Mouse (Mus musculus): ENCODE data around the gene Pgc. TPM values are rescaled to one million over a fixed set of nuclear protein-coding genes. Genes with fewer than 3 reads are reported as not detected.

Pgc gene
- polyA plus RNA-seq, 1 experiment from 2014 or later: not detected

DNA sequence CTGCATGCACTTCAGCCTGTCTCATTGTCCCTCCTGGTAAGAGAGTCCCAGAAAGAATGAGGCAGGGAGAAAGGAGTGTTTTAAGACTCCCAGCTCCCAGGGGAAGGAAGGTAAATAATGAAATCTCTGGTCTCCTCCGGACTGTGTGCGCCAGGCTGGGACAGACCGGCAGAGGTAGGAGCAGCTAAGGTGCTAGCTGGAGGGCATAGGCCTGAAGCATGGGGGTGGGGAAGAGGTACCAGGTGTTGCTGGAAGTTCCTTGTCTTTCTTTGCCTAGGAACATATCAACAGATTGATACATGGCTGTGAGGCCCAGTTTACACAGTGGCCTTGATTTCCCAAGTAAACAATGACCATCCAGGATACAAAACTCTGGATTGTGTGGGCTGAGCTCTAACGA is 17.7 kb upstream of the Pgc start:
- Histone ChIP-seq H3K4me3 (replicated peaks) (no peak overlapping the region), H3K27ac (no peak overlapping the region), H3K36me3 (no peaks in the 10 kb centered on the region), H3K9me3 (no peaks in the 10 kb centered on the region), H3K9ac (replicated peaks) (0 out of 2 replicates have a peak overlapping the region, but pooled peaks have one; percentile 23), H3K4me2 (no peak overlapping the region), H3K27me3 (peaks cover 6% of the 10 kb centered on the region), H3K4me1 (replicated peaks) (0 out of 2 replicates have a peak, but pooled peaks cover 2% of the 10 kb centered on the region)
- no peak for ATAC-seq (ENCODE audit: insufficient number of reproducible peaks, insufficient read depth, low FRiP score, low TSS enrichment, low read depth)
- 86% methylated on average over 4 of the region's 4 CpGs for WGBS

DNA sequence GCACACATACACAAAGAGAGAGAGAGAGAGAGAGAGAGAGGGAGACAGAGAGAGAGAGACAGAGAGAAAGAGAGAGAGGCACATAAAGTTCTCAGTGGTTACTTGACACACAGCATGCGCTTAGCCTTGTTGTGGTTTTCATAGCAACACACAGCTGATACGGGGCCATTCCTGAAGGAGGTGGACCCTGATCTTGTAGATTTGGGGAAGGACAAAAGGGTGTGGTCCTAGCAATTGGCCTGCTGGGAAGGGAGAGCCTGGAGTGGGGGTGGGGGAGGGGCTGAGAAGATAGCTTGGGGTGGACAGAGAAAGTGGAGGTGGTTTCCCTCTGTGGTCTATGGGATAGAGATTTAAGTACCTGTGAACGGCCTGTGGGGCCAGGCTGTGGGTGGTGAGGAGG is 16.6 kb upstream of the Pgc start:
- Histone ChIP-seq H3K9me3 (no peaks in the 10 kb centered on the region), H3K9ac (replicated peaks) (no peak overlapping the region), H3K36me3 (no peaks in the 10 kb centered on the region), H3K4me2 (no peak overlapping the region), H3K4me1 (replicated peaks) (0 out of 2 replicates have a peak, but pooled peaks cover 2% of the 10 kb centered on the region), H3K27me3 (no peaks in the 10 kb centered on the region), H3K4me3 (replicated peaks) (no peak overlapping the region), H3K27ac (no peak overlapping the region)
- ATAC-seq (ENCODE audit: insufficient number of reproducible peaks, insufficient read depth, low FRiP score, low TSS enrichment, low read depth): no peak
- 57% methylated on average over 3 of the region's 3 CpGs for WGBS

DNA sequence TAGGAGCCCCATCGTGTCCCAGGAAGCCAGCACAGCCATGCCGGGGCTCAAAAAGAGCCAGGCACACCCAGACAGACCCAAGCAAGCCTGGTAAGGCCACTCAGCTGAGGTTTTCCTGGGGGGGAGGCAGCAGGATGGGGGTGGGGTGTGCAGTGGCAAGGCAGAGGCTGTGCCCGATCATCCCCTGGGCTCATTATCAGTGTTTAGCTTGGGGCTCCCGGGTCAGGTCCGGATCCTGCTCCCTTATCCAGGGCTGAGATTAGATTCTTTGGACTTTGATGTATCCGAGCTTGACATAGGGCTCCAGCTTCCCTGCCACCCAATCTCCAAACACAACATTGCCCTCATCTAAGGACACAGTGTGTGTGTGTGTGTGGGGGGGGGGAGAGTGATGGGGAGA is 14.8 kb upstream of the Pgc start:
- Histone ChIP-seq H3K36me3 (no peaks in the 10 kb centered on the region), H3K27me3 (no peaks in the 10 kb centered on the region; the same call in 1 of the 2 replicates), H3K4me2 (no peak overlapping the region), H3K4me1 (replicated peaks) (0 out of 2 replicates have a peak, but pooled peaks cover 2% of the 10 kb centered on the region), H3K4me3 (replicated peaks) (no peak overlapping the region), H3K9me3 (no peaks in the 10 kb centered on the region), H3K27ac (no peak overlapping the region), H3K9ac (replicated peaks) (no peak overlapping the region)
- WGBS: 64% methylated on average over 6 of the region's 6 CpGs
- ATAC-seq (ENCODE audit: insufficient number of reproducible peaks, insufficient read depth, low FRiP score, low TSS enrichment, low read depth): no peak

DNA sequence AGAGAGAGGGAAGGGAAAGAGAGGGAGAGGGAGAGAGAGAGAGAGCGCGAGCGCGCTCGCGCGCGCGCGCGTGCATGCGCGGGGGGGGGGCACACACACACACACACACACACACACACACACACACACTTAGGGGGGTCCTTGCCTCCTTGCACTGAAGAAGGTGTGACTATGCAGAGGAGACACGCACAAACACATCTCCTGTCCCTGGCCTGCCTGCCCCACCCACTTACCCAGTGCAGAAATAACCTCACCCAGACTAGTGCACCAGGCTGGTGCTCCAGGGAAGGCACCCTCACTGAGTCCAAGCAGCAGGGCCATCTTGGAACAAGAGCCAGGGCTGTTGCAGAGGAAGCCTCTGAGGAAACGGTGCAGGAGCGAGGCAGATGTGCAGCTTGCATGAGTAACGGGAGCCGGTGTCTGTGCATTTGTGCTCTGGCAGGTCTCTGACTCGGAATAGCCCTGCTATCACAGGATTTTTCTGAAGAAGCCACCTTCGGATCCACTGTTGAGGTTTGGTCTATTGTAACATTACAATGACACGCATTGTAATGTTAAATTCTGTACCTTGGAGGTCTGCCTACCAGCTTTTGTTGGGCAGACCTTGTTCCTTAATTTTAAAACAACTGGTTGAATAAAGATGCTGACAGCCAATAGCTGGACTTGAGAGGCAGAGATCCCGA is 13.6 kb upstream of the Pgc start:
- Histone ChIP-seq H3K4me3 (replicated peaks) (no peak overlapping the region), H3K36me3 (no peaks in the 10 kb centered on the region), H3K27ac (no peak overlapping the region), H3K9me3 (no peaks in the 10 kb centered on the region), H3K4me1 (replicated peaks) (0 out of 2 replicates have a peak, but pooled peaks cover 2% of the 10 kb centered on the region), H3K9ac (replicated peaks) (no peak overlapping the region), H3K4me2 (no peak overlapping the region), H3K27me3 (peaks cover under 1% of the 10 kb centered on the region; the same call in 1 of the 2 replicates)
- no peak for ATAC-seq (ENCODE audit: insufficient number of reproducible peaks, insufficient read depth, low FRiP score, low TSS enrichment, low read depth)
- 67% methylated on average over 9 of the region's 22 CpGs for WGBS

DNA sequence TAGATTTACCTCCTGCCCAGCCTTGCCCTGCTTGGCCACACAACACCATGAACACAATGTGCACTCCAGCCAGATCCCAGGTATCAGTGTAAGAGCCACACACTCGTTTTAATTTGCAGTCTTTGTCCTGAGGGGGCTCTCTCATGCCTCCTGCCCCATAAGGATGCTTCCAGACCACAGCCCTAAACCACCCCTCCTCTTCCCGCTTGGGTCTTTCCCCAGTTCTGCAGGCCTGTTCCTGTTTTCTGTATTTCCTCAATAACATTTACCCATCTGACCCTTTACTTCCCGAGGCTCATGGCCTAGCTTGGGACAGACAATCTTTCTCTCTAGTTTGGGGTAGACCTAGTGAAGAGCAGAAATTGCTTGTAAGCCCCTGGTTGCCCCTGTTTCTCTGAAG is 11.6 kb upstream of the Pgc start:
- no peak for ATAC-seq (ENCODE audit: insufficient number of reproducible peaks, insufficient read depth, low FRiP score, low TSS enrichment, low read depth)
- Histone ChIP-seq H3K9ac (replicated peaks) (no peak overlapping the region), H3K4me1 (replicated peaks) (0 out of 2 replicates have a peak, but pooled peaks cover 2% of the 10 kb centered on the region), H3K27me3 (peaks cover 4% of the 10 kb centered on the region), H3K27ac (no peak overlapping the region), H3K9me3 (no peaks in the 10 kb centered on the region), H3K4me2 (no peak overlapping the region), H3K4me3 (replicated peaks) (no peak overlapping the region), H3K36me3 (no peaks in the 10 kb centered on the region)
- WGBS: 56% methylated on average over 3 of the region's 3 CpGs

DNA sequence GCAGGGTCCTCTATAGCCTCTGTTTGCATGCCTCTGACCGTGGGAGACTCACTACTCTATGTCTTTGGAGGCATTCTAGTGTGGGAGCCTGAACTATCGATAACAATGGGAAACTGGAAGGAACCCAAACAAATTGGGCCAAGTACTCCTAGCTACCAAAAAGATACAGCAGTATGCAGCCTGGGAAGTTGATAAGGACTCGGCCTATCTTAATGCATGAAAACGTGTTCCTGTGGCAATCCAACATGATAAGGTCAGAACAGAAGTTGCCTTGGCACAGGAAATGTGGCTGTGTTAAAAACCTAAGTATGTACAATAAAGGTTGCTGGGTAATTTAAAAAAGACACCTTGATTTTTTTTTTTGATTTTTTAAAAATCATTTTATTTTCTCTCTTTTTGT is 5.5 kb upstream of the Pgc start:
- Histone ChIP-seq H3K4me3 (replicated peaks) (no peak overlapping the region), H3K36me3 (no peaks in the 10 kb centered on the region), H3K4me1 (replicated peaks) (no peaks in the 10 kb centered on the region), H3K27me3 (peaks cover 9% of the 10 kb centered on the region), H3K27ac (no peak overlapping the region), H3K9ac (replicated peaks) (no peak overlapping the region), H3K4me2 (no peak overlapping the region), H3K9me3 (no peaks in the 10 kb centered on the region)
- 90% methylated on average over 4 of the region's 4 CpGs for WGBS
- no peak for ATAC-seq (ENCODE audit: insufficient number of reproducible peaks, insufficient read depth, low FRiP score, low TSS enrichment, low read depth)

DNA sequence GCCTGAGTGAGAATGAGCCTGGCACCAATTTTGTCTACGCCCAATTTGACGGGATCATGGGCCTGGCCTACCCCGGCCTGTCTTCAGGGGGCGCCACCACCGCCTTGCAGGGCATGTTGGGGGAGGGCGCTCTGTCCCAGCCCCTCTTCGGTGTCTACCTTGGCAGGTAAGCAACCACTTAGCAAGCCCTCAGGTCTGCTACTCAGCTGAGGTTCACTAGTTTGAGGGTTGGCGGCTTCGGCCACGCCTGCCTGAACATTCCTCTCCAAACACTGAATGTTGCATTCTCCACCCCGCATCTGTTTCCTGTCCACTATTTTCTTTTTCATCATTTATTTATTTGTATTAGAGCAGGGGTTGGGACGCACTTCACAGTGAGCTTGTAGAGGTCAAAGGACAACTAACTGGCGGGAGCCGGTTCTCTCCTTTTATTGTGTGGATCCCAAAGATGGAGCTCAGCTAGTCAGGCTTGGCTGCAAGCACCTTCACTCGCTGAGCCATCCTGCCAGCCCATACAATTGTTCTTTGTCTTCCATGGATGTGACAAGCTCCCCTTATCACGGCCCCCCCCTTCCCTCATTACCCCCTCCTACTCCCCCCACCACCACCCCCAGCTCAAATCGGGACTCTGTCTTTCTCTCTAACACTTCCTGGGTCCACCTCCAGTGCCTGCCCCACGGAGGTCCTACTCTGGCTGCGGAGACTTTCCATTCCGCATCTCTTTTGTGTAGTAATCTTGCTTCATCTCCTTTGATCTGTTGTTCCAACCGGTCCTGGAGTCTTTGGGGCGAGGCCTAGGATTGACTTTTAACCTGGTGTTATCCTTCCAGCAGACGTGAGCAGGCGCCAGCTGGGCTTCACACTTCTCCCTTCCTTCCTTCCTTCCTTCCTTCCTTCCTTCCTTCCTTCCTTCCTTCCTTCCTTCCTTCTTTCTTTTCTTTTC is 4.3 kb downstream of the Pgc start:
- ATAC-seq (ENCODE audit: insufficient number of reproducible peaks, insufficient read depth, low FRiP score, low TSS enrichment, low read depth): no peak
- no peak overlapping the region for H3K9ac ChIP-seq (replicated peaks)
- peaks cover 17% of the 10 kb centered on the region for H3K27me3 ChIP-seq
- H3K27ac ChIP-seq: no peak overlapping the region
- H3K9me3 ChIP-seq: no peaks in the 10 kb centered on the region
- H3K4me1 ChIP-seq (replicated peaks): no peaks in the 10 kb centered on the region
- WGBS: 60% methylated on average over 24 of the region's 24 CpGs
- no peak overlapping the region for H3K4me2 ChIP-seq
- H3K36me3 ChIP-seq: no peaks in the 10 kb centered on the region
- H3K4me3 ChIP-seq (replicated peaks): no peak overlapping the region

DNA sequence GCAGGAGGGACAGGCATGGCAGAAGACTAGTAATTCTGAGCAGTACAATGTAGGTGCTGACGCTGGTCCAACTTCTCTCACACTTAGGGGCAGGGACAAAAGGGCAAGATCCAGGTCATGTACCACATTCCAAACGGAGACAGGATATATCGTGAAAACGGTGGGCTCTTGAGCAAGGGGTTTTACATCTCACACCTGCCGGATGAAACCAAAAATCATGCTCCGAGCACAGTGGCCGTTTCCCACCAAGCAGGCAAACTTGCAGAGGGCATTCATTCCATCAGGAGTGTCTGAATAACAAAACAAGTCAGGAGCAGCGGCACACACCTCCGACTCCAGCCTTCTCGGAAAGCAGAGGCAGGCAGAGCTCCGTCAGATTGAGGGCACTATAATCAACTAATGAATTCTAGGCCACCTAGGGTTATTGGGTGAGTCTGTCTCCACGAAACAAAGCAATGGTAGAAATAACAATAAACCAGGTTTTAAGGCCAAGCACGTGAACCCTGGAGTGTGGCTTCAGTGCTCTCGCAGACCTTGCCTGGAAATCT is 9.0 kb downstream of the Pgc start:
- Histone ChIP-seq H3K27me3 (peaks cover 15% of the 10 kb centered on the region; the same call in 1 of the 2 replicates), H3K36me3 (no peaks in the 10 kb centered on the region), H3K27ac (no peak overlapping the region), H3K4me3 (replicated peaks) (no peak overlapping the region), H3K9ac (replicated peaks) (no peak overlapping the region), H3K4me1 (replicated peaks) (peaks cover 27% of the 10 kb centered on the region), H3K4me2 (no peak overlapping the region), H3K9me3 (no peaks in the 10 kb centered on the region)
- no peak for ATAC-seq (ENCODE audit: insufficient number of reproducible peaks, insufficient read depth, low FRiP score, low TSS enrichment, low read depth)
- WGBS: 71% methylated on average over 14 of the region's 14 CpGs

DNA sequence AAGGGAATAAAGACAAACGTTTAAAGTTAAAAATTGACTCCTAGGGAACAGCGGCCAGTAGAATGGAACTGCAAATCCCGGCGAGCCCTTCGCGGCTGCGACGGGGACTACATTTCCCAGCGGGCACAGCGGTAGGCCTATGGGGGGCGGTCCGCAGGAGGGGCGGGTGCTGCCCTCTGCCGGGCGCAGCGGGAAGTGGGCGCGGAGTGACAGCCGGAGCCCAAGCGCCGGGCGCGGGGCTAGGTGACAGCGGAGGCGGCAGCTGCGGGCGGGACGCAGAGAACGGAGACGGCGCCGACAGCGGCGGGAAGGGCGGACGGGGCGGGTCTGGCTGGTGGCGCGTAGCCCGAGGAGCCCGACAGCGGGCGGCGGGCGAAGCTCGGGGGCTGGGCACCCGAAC is 10.2 kb downstream of the Pgc start, which contains the start of gene Tfeb:
TSS of gene Tfeb (plus strand) at position 175 of the 400 bp plus-strand sequence.
- Histone ChIP-seq H3K27me3 (peaks cover 25% of the 10 kb centered on the region), H3K4me3 (replicated peaks) (peak within 1 kb of the TSS; percentile 74), H3K4me1 (replicated peaks) (peaks cover 27% of the 10 kb centered on the region), H3K36me3 (no peaks in the 10 kb centered on the region), H3K4me2 (peak within 1 kb of the TSS; percentile 98), H3K27ac (peak within 1 kb of the TSS; percentile 84), H3K9ac (replicated peaks) (peak within 1 kb of the TSS; percentile 69), H3K9me3 (no peaks in the 10 kb centered on the region)
- WGBS: under 1% methylated on average over 46 of the region's 47 CpGs
- ATAC-seq (ENCODE audit: insufficient number of reproducible peaks, insufficient read depth, low FRiP score, low TSS enrichment, low read depth): peak; percentile 34

DNA sequence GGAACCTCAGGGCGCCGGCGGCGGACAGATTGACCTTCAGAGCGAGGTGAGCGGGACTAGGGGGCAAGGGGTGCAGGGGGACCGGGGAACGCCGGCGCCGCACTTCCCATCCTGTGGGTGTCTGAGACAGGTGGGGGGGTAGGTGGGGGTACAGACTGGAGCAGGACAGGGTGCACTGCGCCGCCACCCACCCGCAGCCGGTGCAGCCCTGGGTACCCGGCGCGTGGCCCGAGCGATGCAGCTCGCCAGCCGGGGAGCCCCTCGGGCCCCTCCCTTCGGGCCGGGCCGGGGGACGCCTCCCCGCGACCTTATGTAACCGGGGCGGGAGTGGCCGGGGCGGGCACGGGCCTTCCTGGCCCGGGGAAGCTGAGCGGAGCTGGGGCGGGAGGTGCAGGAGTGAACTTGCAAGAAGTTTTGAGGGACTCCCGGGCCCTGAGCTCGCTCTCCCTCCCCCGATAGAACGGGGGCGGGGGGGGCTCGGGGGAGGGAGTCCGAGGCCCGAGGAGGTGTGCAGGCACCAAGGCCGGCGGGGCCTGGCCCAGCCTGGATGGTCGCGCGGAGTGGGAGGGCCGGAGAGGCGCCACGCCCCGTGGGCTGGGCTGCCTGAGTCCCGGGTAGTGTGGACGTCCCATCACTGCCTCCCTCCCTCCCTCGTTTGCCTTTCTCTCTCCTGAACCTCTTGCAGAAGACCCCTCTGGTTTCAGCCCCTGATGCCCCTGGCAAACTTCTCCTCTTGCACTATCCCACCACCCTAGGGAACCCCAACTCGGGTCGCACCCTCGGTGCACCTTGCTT is 10.8 kb downstream of the Pgc start:
- Histone ChIP-seq H3K36me3 (no peaks in the 10 kb centered on the region), H3K27ac (peak overlapping the region; percentile 84)
- 1% methylated on average over 49 of the region's 60 CpGs for WGBS

More for the DNA sequence above, 10.8 kb downstream of the Pgc start:
- Histone ChIP-seq H3K4me2 (peak overlapping the region; percentile 98), H3K9ac (replicated peaks) (peak overlapping the region; percentile 69), H3K9me3 (no peaks in the 10 kb centered on the region), H3K4me1 (replicated peaks) (peaks cover 27% of the 10 kb centered on the region), H3K27me3 (peaks cover 27% of the 10 kb centered on the region), H3K4me3 (replicated peaks) (peak overlapping the region; percentile 74)
- peak; percentile 76 for ATAC-seq (ENCODE audit: insufficient number of reproducible peaks, insufficient read depth, low FRiP score, low TSS enrichment, low read depth)
